Mouse (Mus musculus) urinary bladder, postnatal 25 days (tissue): ENCODE data around the gene Fam181a.

Experiments used
- DNase-seq: peaks from one replicate; pipeline ENCODE4 v3.0.0; 2022; ENCODE audit warnings: low spot score

Gene Fam181a

DNA sequence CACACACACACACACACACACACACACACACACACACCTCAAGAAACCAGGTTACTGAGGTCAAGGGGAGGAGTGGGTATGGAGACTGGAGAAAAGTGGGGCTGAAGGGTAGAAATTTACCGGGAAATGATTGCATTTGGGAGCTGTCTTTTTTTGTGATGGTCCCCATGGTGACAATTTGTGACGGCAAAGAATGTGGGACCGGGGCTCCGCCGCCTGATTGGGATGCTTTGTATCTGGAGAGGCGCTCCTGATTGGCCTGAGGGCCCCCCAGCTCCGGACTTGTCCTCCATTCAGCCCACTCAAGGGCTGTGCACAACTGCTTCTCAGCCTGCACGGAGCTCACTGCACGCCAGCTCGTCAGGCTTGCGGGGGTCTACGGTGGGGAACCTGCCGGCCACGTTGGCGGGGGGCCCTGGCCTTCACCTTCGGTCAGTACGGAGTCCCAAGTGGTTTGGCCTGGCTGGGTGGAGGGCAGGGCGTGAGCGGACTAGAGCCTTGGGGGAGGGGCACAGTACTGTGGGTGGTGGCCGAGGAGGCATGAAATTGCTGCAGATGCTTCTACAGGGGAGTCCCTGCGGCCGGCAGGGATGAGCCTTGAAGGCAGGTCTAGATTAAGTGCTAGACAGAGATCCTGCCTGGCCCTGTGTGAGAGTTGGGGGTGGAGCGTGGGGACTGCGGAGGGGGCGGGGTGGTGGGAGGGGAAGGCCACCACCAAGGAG lies 4.0 kb downstream of the Fam181a start:
- DNase-seq, result no peak

DNA sequence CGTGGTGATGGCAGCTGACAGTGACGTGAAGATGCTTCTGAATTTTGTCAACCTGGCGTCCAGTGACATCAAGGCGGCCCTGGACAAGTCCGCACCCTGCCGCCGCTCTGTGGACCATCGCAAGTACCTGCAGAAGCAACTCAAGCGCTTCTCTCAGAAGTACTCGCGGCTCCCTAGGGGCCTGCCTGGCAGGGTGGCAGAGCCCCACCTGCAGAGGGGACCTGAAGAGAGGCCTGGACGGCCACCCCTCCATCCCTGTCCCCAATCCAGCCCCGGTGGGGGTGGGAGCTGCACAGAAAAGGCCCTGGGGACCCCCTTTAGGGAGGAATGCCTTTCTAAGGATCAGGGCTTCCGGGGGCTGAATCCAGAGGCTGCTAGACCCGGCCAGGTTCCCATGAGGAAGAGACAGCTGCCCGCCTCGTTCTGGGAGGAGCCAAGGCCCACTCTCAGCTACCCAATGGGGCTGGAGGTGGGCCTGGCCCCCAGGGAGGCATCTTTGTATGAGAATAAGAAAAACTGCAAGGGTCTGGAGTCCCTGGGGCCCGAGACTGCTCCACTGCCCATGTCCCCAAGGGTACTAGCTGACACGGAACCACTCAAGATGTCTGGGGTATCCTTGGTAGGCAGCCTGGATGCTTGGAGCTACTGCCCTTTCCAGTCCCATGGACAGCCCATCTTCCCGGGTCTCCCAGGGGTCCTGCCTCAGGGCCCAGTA lies 5.2 kb downstream of the Fam181a start:
- no peak for DNase-seq

GRCm38 (mm10) chr12:103322801-103323200 lies 12.0 kb downstream of the Fam181a start:
- no peak for DNase-seq

GRCm38 (mm10) chr12:103325156-103325857 lies 14.5 kb downstream of the Fam181a start:
- DNase-seq, result peak; percentile 85

DNA sequence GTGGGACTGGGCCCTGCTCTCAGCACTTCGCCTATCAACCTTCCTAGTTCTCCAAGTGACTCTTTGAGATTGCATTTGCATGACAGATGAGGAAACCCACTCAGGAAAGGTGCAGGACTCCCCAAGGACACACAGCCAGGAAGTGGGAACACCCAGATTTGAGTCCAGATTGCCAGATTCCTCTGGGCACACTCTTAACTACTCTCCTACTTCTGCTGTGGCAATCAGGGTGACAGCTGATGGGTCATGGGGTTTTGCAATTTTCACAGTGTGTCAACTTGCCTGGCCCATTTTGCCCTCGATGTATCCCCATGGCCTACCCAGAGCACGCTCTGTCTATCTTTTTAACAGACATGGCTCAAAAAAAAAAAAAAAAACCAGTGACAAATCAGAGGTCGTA lies 15.8 kb downstream of the Fam181a start:
- DNase-seq, result no peak

- no peak for DNase-seq
Measured at GRCm38 (mm10) chr12:103327107-103327506, 16.3 kb downstream of the Fam181a start.

GRCm38 (mm10) chr12:103328448-103329191 lies 17.8 kb downstream of the Fam181a start:
- DNase-seq, result no peak

GRCm38 (mm10) chr12:103331491-103331890 lies 20.7 kb downstream of the Fam181a start:
- no peak for DNase-seq

DNA sequence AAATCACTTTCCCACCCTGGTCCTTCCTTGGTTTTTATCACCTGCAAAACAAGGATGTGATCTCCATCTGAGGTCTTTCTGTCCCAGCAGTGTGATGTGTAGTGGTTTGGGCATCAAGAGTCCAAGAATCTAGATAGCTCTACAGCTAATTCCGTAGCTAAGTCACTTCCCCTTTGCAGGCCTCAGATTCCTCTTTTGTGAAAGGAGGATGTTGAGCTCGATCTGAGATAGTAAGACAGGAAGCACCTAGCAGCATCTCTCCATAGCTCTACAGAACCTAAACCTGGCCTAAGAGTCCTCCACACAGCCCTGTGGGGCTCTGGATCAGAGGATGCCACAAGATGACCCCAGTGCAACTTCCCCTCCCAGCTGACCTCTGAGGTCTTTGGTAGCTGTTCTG lies 22.1 kb downstream of the Fam181a start:
- no peak for DNase-seq

GRCm38 (mm10) chr12:103333426-103333825 lies 22.7 kb downstream of the Fam181a start:
- no peak for DNase-seq

DNA sequence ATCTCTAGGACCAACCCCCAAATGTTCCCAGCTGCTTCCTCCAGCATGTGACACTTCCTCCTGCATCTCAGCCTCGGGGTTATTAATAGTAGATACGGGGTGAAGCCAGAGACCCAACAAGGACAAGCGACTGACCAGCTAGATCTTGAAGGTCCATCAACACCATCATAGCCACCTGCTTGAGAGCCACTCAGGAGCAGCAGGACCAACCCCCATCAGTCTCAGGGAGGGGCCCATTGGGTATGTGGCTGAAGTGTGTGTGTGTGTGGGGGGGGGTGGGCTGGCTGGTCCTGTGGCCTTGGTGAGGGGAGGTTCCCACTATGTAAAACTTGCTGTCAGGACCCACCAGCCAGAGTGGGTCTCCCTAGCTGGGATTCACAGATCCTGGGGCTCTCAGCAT lies 26.0 kb downstream of the Fam181a start:
- no peak for DNase-seq

DNA sequence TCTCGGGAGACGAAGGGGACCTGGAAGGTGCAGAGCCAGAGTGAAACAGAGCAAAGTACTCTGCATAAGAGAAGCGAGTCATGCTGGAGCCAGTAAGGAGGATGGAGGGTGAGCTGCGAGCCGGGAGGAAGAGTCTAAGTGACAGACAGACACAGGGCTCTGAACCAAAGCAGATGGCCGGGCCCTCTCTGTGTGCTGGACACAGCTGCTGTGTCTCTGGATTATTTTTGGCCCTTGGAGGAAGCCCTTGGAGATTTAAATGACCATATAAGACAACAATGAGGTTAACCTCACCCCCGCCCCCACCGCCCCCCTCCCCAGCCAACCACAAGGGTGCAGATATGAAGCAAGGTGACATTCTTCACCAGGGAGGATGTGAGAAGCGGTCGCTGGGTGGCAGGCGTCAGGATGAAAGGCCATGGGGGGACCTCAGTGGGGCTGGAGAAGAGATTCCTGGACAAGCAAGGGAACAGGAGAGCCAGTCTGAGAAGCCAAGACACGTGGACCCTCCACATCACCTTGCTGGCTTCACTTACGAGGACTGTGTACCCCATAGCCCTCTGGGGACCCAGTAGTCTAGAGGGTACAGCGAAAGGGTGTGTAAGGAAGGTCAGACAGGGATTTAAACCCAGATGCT lies 27.5 kb downstream of the Fam181a start:
- DNase-seq, result no peak

- no peak for DNase-seq
Measured at GRCm38 (mm10) chr12:103341212-103341611, 30.4 kb downstream of the Fam181a start.

DNA sequence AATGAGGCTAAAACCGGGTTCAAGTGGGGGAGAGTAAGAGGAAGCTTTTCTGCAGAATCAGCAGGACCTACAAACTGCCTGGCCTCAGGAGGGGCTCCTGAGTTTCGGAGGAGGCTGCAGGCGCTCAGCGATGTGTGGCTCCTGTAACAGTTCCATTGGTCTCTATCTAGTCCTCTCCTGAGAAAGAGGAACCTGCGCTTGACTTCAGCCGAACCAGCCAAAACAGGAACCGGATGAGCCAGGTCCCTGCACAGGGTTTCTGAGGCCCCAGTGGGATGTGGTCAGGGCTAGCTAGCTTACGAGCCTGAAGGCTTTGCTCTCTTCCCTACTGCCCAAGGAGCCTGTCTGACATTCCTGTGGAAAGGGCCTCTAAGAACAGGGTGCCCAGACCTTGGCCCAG lies 32.7 kb downstream of the Fam181a start:
- no peak for DNase-seq

DNA sequence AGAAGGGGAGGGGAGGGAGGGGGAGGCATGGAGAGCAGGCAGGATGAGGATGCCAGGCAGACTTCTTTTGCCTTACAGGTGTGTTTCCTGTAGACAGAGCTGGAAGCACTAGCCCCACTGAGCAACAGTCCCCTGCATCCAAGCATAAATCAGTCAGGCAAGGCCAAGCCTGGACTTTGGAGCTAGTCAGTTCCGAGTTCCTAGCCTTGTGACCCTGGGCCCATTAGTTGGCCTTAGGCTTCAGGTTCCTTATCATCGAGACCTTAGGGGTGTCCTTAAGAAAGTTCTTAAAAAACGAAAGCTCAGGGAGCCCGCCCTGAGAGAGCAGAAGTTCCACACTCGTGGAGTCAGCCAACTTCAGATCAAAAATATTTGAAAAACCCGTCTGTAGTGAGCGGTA lies 34.2 kb downstream of the Fam181a start:
- no peak for DNase-seq

DNA sequence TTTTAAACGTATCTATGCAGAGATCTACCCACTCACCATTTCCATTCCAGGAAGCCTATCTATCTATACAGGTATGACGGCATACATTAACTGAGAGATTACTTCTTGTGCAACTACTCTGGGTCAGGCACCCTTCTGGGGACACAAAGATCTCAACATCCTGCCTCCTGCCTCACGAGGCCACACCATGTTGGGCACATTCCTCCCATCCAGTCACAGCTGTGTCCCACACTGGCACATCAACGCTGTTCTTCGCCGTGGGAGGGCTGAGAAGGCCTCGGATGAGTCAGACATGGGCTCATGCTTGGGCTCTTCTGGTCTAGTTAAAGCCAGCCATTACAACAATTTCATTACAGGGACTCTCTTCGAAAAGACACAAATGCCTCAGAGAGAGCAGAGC lies 36.2 kb downstream of the Fam181a start:
- no peak for DNase-seq

- no peak for DNase-seq
Measured at GRCm38 (mm10) chr12:103347406-103347805, 36.6 kb downstream of the Fam181a start.

GRCm38 (mm10) chr12:103348506-103348905 lies 37.7 kb downstream of the Fam181a start:
- peak; percentile 80 for DNase-seq

DNA sequence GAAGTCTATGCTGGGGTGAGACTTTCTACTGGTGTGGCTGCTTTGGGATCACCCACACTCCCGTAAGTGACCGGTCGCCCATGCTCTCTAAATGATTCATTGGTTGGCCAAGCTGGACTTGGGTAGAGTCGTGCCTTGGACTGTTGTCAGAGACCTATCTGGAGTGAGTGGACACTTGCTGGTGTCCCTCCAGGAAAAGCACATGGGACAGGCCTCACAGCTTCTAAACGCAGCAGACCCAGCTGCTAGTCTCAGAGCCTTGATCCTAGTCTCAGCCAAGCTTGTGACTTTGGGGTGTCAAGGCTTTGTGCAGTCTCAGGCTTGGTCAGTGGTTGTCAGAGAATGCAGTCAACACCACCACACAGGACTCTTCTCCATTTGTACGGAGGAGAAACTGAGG lies 42.0 kb downstream of the Fam181a start:
- DNase-seq, result no peak

- DNase-seq, result no peak
Measured at GRCm38 (mm10) chr12:103353538-103353937, 42.8 kb downstream of the Fam181a start.

GRCm38 (mm10) chr12:103355746-103356414 lies 45.1 kb downstream of the Fam181a start, which contains the start of gene Asb2:
Asb2 (minus strand) TSS chr12:103356001.
- DNase-seq, result no peak
